Mouse (Mus musculus) midbrain, embryonic 12.5 days (tissue): Measurements from ENCODE around the gene Cacng4. TPM values are rescaled to one million over a fixed set of nuclear protein-coding genes. Genes with fewer than 3 reads are reported as not detected.

Source experiments
- ATAC-seq: fragments of 200-750 bp; cut with Nextera tagmentation; 2 replicates; pipeline ENCODE4 v1.8.0; 2017; ENCODE audit warnings: low read depth, moderate TSS enrichment, moderate library complexity; ENCODE audit not compliant: low FRiP score
- H3K27ac ChIP-seq: fragments of 300-500 bp; sonication (generic); replicated peaks from 2 replicates; pipeline ENCODE4 v1.5.1; 2016; ENCODE audit warnings: mild to moderate bottlenecking
- H3K27me3 ChIP-seq: fragments of 300-500 bp; sonication (generic); 2 replicates; pipeline ENCODE4 v1.6.1; 2016; ENCODE audit warnings: mild to moderate bottlenecking
- H3K36me3 ChIP-seq: fragments of 300-500 bp; sonication (generic); 2 replicates; pipeline ENCODE4 v1.6.1; 2016
- H3K4me1 ChIP-seq: fragments of 300-500 bp; sonication (generic); 2 replicates; pipeline ENCODE4 v1.6.1; 2016
- H3K4me2 ChIP-seq: fragments of 300-500 bp; sonication (generic); replicated peaks from 2 replicates; pipeline ENCODE4 v1.6.1; 2016; ENCODE audit warnings: mild to moderate bottlenecking, moderate library complexity
- H3K4me3 ChIP-seq: fragments of 300-500 bp; sonication (generic); 2 replicates; pipeline ENCODE4 v1.5.1; 2016; ENCODE audit warnings: mild to moderate bottlenecking
- H3K9ac ChIP-seq: fragments of 300-500 bp; sonication (generic); replicated peaks from 2 replicates; pipeline ENCODE4 v1.6.1; 2016; ENCODE audit warnings: mild to moderate bottlenecking, moderate library complexity
- H3K9me3 ChIP-seq: fragments of 300-500 bp; sonication (generic); 2 replicates; pipeline ENCODE4 v1.6.1; 2016; ENCODE audit warnings: mild to moderate bottlenecking
- WGBS: fragments of 180-500 bp; shearing (Covaris S2); methylation state at CpG from one replicate; pipeline ENCODE4 v1.1.7; 2016; 5-methylcytosine and 5-hydroxymethylcytosine counted together
- polyA plus RNA-seq: library from polyadenylated mRNA; unstranded; fragments of >200 nt; fragmentation: Nextera tagmentation; extraction: Ambion mirVana; gene quantifications from 2 replicates; pipeline ENCODE4 v1.2.1, GENCODE M21; 2016

Cacng4 gene
- polyA plus RNA-seq, 1 experiment from 2014 or later, result 26.3 TPM

DNA sequence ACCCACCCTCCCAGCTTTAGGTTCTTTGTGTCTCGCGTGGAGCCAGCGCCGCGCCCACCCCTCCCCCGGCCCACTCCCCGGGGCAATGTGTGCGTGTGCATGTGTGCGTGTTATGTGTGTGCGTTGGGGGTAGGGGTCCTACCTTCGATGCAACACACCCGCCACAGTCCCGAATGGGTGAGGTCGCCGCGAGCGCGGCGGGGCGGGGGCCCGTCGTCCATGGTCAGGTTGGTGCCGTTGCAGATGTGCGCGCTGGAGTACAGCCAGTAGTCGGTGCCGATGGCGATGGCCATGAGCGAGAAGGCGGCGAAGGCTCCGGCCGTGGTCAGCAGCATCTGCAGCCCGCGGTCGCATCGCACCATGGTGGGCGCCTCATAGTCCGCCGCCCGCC is 259 bp downstream of the Cacng4 start:
- H3K36me3 ChIP-seq, result peaks cover 17% of the 10 kb centered on the region
- peaks cover 30% of the 10 kb centered on the region for H3K27me3 ChIP-seq
- WGBS, result under 1% methylated on average over 31 of the region's 41 CpGs
- H3K4me1 ChIP-seq, result peaks cover 63% of the 10 kb centered on the region
- peak overlapping the region; percentile 91 for H3K4me2 ChIP-seq
- H3K4me3 ChIP-seq, result peak overlapping the region; percentile 85
- H3K9me3 ChIP-seq, result no peaks in the 10 kb centered on the region
- H3K27ac ChIP-seq, result peak overlapping the region; percentile 94
- peak overlapping the region; percentile 90 for H3K9ac ChIP-seq
- peak; percentile 57 for ATAC-seq

DNA sequence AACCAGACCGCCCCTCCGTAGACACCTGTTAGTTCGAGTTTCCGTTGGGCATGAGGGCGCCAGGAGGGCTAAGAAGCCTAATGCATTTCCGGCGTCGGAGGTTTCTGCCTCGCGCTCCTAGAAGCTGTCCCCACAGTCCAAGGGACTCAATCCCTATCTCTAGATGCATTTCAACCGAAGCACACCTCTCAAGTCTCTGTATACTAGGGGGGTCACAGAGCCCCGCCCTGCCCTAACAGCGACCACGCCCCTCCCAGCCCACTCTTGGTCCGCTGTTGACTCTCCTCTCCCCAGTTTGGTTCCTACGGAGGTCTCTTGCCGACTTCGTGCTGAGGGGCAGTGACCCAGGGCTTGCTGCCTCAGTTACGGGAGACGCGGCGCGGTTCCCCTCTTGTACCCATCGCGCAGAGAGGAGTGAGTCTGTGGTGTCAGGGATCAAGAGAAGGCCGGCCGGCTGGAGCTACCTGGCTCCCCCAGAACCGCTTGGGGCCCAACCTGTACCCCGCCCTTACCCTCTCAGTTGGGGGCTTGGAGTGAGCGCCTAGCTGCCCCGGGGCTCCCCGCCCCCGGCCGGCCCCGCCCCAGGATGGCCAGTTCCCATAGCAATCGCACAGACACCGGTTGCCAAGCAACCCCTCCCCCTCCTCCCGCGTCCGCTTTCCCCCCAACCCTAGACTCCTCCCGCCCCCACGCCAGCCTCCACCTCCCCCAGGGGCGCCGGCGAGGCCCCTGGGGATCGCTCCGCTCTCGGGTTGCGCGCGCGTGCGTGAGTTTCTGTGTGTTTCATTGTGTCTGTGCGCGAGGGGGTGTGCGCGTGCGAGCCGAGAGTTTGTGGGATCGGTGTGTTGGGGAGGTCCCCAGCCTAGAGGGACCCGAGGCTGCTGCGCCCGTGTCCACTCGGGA is 906 bp downstream of the Cacng4 start:
- H3K4me3 ChIP-seq, result peak overlapping the region; percentile 85
- H3K9ac ChIP-seq, result peak overlapping the region; percentile 90
- WGBS, result under 1% methylated on average over 61 of the region's 64 CpGs
- no peaks in the 10 kb centered on the region for H3K9me3 ChIP-seq
- H3K4me2 ChIP-seq, result peak overlapping the region; percentile 91
- peaks cover 58% of the 10 kb centered on the region for H3K4me1 ChIP-seq
- H3K36me3 ChIP-seq, result peaks cover 22% of the 10 kb centered on the region
- peaks cover 24% of the 10 kb centered on the region for H3K27me3 ChIP-seq
- ATAC-seq, result peak; percentile 61
- H3K27ac ChIP-seq, result peak overlapping the region; percentile 94

DNA sequence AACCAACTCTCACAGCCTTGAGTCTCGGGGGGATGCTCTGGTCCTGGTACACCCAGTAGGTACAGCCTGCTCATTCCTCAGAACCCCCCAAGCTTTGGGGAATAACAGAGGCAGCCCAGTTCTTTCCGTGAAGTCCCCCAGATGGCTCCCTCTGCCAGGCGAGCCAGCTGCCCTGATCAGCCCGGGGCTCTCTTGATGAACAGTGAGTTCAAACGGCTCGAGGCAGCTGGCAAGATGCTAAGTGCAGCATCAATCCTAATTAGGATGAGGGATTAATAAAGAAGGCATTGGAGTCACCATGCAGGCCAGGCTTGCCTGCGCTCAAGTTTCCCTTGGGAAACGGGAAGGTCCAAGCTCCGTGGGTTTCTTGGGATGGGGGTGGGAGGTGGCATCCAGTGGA is 2.2 kb downstream of the Cacng4 start:
- Histone ChIP-seq H3K27ac (peak overlapping the region; percentile 68), H3K4me2 (peak overlapping the region; percentile 91), H3K9ac (0 out of 2 replicates have a peak overlapping the region, but pooled peaks have one; percentile 39), H3K27me3 (peaks cover 16% of the 10 kb centered on the region), H3K36me3 (peaks cover 34% of the 10 kb centered on the region), H3K4me1 (peaks cover 52% of the 10 kb centered on the region), H3K9me3 (no peaks in the 10 kb centered on the region), H3K4me3 (peak overlapping the region; percentile 85)
- 15% methylated on average over 9 of the region's 9 CpGs for WGBS
- peak; percentile 20; the same call in 1 of the 2 replicates for ATAC-seq

- ATAC-seq, result peak; percentile 49; the same call in 1 of the 2 replicates
- no peak overlapping the region for H3K4me2 ChIP-seq
- H3K36me3 ChIP-seq, result peaks cover 37% of the 10 kb centered on the region
- H3K27me3 ChIP-seq, result 0 out of 2 replicates have a peak, but pooled peaks cover under 1% of the 10 kb centered on the region
- peaks cover 4% of the 10 kb centered on the region; the same call in 1 of the 2 replicates for H3K4me1 ChIP-seq
- H3K9me3 ChIP-seq, result no peaks in the 10 kb centered on the region
- WGBS, result 69% methylated on average over 3 of the region's 3 CpGs
- H3K27ac ChIP-seq, result 0 out of 2 replicates have a peak overlapping the region, but pooled peaks have one; percentile 17
- no peak overlapping the region for H3K4me3 ChIP-seq
- no peak overlapping the region for H3K9ac ChIP-seq
Measured at GRCm38 (mm10) chr11:107785761-107786160, 8.6 kb downstream of the Cacng4 start.

GRCm38 (mm10) chr11:107785288-107785687 is 9.1 kb downstream of the Cacng4 start:
- whole genome bisulfite sequencing, result 91% methylated on average over 1 of the region's 1 CpGs
- Histone ChIP-seq H3K4me2 (no peak overlapping the region), H3K9me3 (no peaks in the 10 kb centered on the region), H3K27me3 (no peaks in the 10 kb centered on the region), H3K36me3 (peaks cover 36% of the 10 kb centered on the region), H3K27ac (0 out of 2 replicates have a peak overlapping the region, but pooled peaks have one; percentile 17), H3K4me1 (0 out of 2 replicates have a peak, but pooled peaks cover under 1% of the 10 kb centered on the region), H3K4me3 (no peak overlapping the region), H3K9ac (no peak overlapping the region)
- ATAC-seq, result 0 out of 2 replicates have a peak, but pooled peaks have one; percentile 2

DNA sequence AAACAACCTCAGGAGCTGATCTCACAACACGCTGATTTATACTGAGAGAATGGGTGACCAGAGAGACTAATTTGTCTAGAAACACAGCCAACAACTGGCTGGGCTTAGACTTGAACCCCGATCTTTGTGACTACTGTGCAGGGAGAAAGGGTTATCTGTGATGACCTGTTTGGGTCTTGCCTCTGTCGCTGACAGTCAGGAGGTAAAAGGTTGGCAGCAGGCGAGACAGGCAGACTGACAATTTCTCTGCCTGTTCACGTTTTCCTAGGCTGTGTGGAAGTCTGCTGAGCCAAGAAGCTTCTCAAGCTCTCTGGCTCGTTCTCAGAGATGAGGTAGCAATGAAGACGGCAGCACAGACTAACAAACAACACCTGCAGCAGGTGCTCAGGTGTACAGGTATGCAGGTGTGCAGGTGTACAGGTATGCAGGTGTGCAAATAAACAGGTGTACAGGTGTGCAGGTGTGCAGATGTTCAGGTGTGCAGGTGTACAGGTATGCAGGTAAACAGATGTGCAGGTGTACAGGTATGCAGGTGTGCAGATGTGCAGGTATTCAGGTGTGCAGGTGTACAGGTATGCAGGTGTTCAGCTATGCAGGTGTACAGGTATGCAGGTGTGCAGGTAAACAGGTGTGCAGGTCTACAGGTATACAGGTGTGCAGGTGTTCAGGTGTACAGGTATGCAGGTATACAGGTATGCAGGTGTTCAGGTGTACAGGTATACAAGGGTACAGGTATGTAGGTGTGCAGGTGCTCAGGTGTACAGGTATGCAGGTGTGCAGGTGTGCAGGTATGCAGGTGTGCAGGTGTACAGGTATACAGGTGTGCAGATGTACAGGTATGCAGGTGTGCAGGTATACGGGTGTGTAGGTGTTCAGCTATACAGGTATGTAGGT is 10.2 kb downstream of the Cacng4 start:
- Histone ChIP-seq H3K36me3 (peaks cover 24% of the 10 kb centered on the region), H3K9ac (no peak overlapping the region), H3K4me2 (no peak overlapping the region), H3K4me1 (peaks cover 13% of the 10 kb centered on the region), H3K27ac (0 out of 2 replicates have a peak overlapping the region, but pooled peaks have one; percentile 12), H3K9me3 (no peaks in the 10 kb centered on the region), H3K4me3 (no peak overlapping the region), H3K27me3 (no peaks in the 10 kb centered on the region)
- ATAC-seq, result no peak
- WGBS, result 90% methylated on average over 8 of the region's 8 CpGs

DNA sequence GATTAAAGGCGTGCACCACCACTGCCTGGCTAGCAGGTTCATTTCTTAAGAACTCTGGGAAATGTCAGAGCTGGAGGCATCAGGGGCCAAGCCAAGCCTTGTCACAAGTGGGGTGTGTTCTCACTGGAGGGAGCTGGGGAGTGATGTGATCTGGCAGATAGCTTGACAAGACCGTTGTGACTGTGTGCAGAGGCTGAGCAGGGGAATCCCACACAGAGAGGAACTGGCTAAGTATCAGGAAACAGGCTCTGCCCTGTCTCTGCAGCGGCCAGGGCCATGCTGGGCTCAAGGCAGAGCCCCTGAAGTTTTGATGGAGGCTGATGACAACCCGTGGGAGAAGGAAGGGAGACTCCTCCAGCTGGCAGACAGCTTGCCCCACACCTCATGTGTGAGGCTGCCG is 11.8 kb downstream of the Cacng4 start:
- no peak for ATAC-seq
- Histone ChIP-seq H3K4me3 (no peak overlapping the region), H3K4me1 (peaks cover 28% of the 10 kb centered on the region), H3K27me3 (no peaks in the 10 kb centered on the region), H3K9me3 (no peaks in the 10 kb centered on the region), H3K27ac (peak overlapping the region; percentile 12; the same call in 1 of the 2 replicates), H3K9ac (no peak overlapping the region), H3K36me3 (peaks cover 11% of the 10 kb centered on the region; the same call in 1 of the 2 replicates), H3K4me2 (no peak overlapping the region)
- 78% methylated on average over 5 of the region's 5 CpGs for WGBS

DNA sequence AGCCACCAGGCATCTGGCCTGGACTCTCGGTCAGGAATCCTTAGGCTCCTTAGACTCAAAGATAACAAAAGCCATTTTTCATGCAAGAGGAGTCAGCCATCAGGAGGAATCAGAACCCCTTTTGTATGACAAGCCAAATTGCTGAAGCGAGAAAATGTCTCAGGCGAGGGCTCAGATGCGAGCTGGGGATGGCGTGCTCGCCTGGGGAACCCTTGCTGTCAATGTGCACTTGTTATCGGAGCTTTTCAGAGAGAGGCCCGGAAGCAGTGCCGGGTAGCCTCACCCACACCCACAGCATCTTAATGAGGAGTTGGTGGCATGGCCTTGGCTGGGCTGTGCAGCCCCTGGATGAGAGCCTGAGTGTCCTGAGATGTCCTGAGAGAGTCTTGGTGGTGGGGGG is 15.5 kb downstream of the Cacng4 start:
- no peak overlapping the region for H3K4me3 ChIP-seq
- no peaks in the 10 kb centered on the region; the same call in 1 of the 2 replicates for H3K27me3 ChIP-seq
- H3K9me3 ChIP-seq, result no peaks in the 10 kb centered on the region
- ATAC-seq, result peak; percentile 63
- H3K4me2 ChIP-seq, result no peak overlapping the region
- H3K27ac ChIP-seq, result peak overlapping the region; percentile 79
- no peak overlapping the region for H3K9ac ChIP-seq
- H3K4me1 ChIP-seq, result peaks cover 55% of the 10 kb centered on the region
- WGBS, result 31% methylated on average over 9 of the region's 9 CpGs
- 0 out of 2 replicates have a peak, but pooled peaks cover 2% of the 10 kb centered on the region for H3K36me3 ChIP-seq

- WGBS, result 51% methylated on average over 12 of the region's 12 CpGs
- Histone ChIP-seq H3K9ac (no peak overlapping the region), H3K4me3 (no peak overlapping the region), H3K27ac (no peak overlapping the region), H3K9me3 (no peaks in the 10 kb centered on the region), H3K36me3 (0 out of 2 replicates have a peak, but pooled peaks cover 2% of the 10 kb centered on the region), H3K4me1 (peaks cover 68% of the 10 kb centered on the region), H3K27me3 (no peaks in the 10 kb centered on the region; the same call in 1 of the 2 replicates), H3K4me2 (peak overlapping the region; percentile 19)
- no peak for ATAC-seq
Measured at GRCm38 (mm10) chr11:107777487-107777886, 16.9 kb downstream of the Cacng4 start.

- H3K9ac ChIP-seq, result no peak overlapping the region
Measured at GRCm38 (mm10) chr11:107773312-107773711, 21.0 kb downstream of the Cacng4 start.

DNA sequence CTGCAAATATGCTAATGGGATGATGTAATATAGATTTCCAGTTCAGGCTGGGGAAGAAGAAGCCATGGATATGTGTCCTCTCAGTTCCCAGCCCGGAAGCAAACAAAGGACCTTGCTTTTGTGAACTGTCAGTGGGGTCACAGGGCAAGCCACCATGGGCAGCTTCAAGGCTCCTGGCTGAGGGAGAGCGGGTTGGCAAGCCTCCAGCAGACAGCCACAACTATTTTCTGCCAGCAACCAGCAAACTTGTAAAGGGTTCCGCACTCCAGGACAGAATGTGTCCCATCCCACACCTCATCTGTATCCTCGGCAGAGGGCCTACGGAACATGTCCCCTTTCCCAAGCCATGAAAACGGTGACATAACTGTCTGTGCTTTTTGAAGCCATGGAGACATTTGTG is 22.4 kb downstream of the Cacng4 start:
- Histone ChIP-seq H3K27ac (no peak overlapping the region), H3K27me3 (no peaks in the 10 kb centered on the region; the same call in 1 of the 2 replicates), H3K4me2 (no peak overlapping the region), H3K36me3 (no peaks in the 10 kb centered on the region), H3K4me1 (peaks cover 70% of the 10 kb centered on the region), H3K9ac (no peak overlapping the region), H3K9me3 (no peaks in the 10 kb centered on the region), H3K4me3 (no peak overlapping the region)
- WGBS, result 61% methylated on average over 6 of the region's 6 CpGs
- no peak for ATAC-seq

More at GRCm38 (mm10) chr11:107773312-107773711, 21.0 kb downstream of the Cacng4 start:
- Histone ChIP-seq H3K27me3 (no peaks in the 10 kb centered on the region; the same call in 1 of the 2 replicates), H3K4me3 (no peak overlapping the region), H3K27ac (no peak overlapping the region), H3K36me3 (no peaks in the 10 kb centered on the region), H3K9me3 (no peaks in the 10 kb centered on the region), H3K4me2 (no peak overlapping the region), H3K4me1 (peaks cover 70% of the 10 kb centered on the region)
- no peak for ATAC-seq
- 63% methylated on average over 8 of the region's 8 CpGs for WGBS
